Mouse (Mus musculus) embryonic facial prominence, embryonic 11.5 days (tissue): ENCODE measurements at regions not wholly inside any gene's neighbourhood (a gene's known extent, or its start where the extent isn't known, plus 50 kb on each side); places are given as distances from the start of the nearest gene placed in this dataset.

ENCODE experiments used
- ATAC-seq: fragments of 200-750 bp; cut with Nextera tagmentation; replicated peaks from 2 replicates; pipeline ENCODE4 v1.8.0; 2017; ENCODE audit warnings: low read depth; ENCODE audit not compliant: insufficient number of reproducible peaks, low FRiP score, low TSS enrichment
- DNase-seq: peaks from one replicate; pipeline ENCODE4 v3.0.0-alpha.2; 2015; ENCODE audit warnings: low spot score
- H3K27ac ChIP-seq: fragments of 300-500 bp; sonication (generic); replicated peaks from 2 replicates; pipeline ENCODE4 v1.5.1; 2014; ENCODE audit warnings: mild to moderate bottlenecking, low read depth, low read length, control low read depth
- H3K27me3 ChIP-seq: fragments of 300-500 bp; sonication (generic); 2 replicates; pipeline ENCODE4 v1.6.1; 2014; ENCODE audit warnings: mild to moderate bottlenecking, low read length, moderate library complexity, mixed read lengths; ENCODE audit not compliant: control insufficient read depth, insufficient read depth
- H3K36me3 ChIP-seq: fragments of 300-500 bp; sonication (generic); replicated peaks from 2 replicates; pipeline ENCODE4 v1.6.1; 2014; ENCODE audit warnings: low read depth, mild to moderate bottlenecking, low read length, moderate library complexity, mixed read lengths; ENCODE audit not compliant: control insufficient read depth, insufficient read depth
- H3K4me1 ChIP-seq: fragments of 300-500 bp; sonication (generic); 2 replicates; pipeline ENCODE4 v1.6.1; 2014; ENCODE audit warnings: low read length, mixed read lengths; ENCODE audit not compliant: control insufficient read depth, insufficient read depth
- H3K4me2 ChIP-seq: fragments of 300-500 bp; sonication (generic); 2 replicates; pipeline ENCODE4 v1.6.1; 2014; ENCODE audit warnings: low read depth, mild to moderate bottlenecking, control low read depth, low read length, moderate library complexity
- H3K4me3 ChIP-seq: fragments of 300-500 bp; sonication (generic); 2 replicates; pipeline ENCODE4 v1.5.1; 2014; ENCODE audit warnings: low read depth, low read length, control low read depth
- H3K9ac ChIP-seq: fragments of 300-500 bp; sonication (generic); replicated peaks from 2 replicates; pipeline ENCODE4 v1.6.1; 2014; ENCODE audit warnings: mild to moderate bottlenecking, control low read depth, low read length
- H3K9me3 ChIP-seq: fragments of 300-500 bp; sonication (generic); replicated peaks from 2 replicates; pipeline ENCODE4 v1.6.1; 2016; ENCODE audit warnings: mild to moderate bottlenecking, low read length, inconsistent platforms, mixed read lengths; ENCODE audit not compliant: control insufficient read depth
- WGBS: fragments of 180-500 bp; shearing (Covaris S2); extraction: QIAGEN DNeasy Blood & Tissue Kit; methylation state at CpG from one replicate; pipeline ENCODE4 v1.1.7; 2014; 5-methylcytosine and 5-hydroxymethylcytosine counted together

DNA sequence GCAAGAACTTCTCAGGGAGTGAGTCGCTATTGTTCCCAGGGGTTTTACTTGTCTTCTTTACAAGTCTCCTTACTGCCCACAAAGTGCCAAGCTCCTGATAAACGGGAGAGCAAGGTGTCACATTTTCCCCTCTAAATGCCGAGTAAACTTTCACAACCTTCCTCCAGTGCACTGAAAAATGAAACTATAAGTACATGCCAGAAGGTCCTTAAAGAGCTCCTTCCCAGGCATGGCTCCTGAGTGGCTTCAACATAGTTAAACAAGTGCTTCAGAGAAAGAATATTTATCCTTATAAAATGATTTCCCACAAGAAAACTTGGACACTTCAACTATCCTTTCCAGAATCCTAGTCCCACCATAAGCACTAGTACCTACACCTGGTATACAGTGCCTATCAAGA lies 329.6 kb downstream of the Rps29 start:
- 83% methylated on average over 3 of the region's 3 CpGs for WGBS
- Histone ChIP-seq H3K9me3 (no peaks in the 10 kb centered on the region), H3K27ac (no peak overlapping the region), H3K27me3 (no peaks in the 10 kb centered on the region), H3K4me2 (no peak overlapping the region), H3K36me3 (no peaks in the 10 kb centered on the region), H3K4me3 (no peak overlapping the region), H3K4me1 (no peaks in the 10 kb centered on the region), H3K9ac (no peak overlapping the region)
- ATAC-seq (no peak), DNase-seq (no peak)

DNA sequence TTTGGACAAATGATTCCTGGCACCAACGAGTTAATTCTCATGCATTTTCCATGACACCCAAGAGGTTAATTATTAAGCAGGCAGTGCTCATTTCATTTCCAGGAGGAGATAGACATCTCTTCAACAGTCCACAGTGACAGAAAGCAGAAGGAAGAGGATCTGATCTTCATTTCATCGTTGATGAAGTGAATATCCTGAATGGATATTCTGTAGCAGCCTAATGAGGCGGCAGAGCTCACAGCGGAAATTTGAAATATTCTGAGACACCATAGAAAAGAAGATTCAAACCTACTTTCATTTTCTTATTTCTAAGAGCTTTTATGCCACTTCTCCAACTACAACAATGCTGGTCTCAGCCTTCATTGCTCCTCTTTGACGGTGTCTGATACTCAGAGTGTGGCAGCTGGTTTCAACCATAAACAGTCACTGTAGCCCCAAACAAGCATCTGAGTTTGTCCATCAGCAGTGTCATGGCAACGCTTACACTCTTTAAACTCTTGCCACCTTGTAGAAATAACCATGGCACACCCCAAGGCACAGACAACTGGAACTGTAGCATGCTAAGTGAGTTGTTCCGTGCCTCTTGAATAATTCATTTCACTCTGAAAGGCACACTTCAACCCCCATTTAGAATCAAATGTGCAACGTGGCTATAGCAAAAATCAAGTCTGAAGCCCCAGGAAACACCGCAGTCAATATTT lies 331.3 kb downstream of the Rps29 start:
- 82% methylated on average over 9 of the region's 9 CpGs for WGBS
- Histone ChIP-seq H3K9me3 (no peaks in the 10 kb centered on the region), H3K27me3 (no peaks in the 10 kb centered on the region), H3K4me3 (no peak overlapping the region), H3K4me1 (no peaks in the 10 kb centered on the region), H3K4me2 (no peak overlapping the region), H3K36me3 (no peaks in the 10 kb centered on the region), H3K27ac (no peak overlapping the region), H3K9ac (no peak overlapping the region)
- DNase-seq (no peak), ATAC-seq (no peak)

DNA sequence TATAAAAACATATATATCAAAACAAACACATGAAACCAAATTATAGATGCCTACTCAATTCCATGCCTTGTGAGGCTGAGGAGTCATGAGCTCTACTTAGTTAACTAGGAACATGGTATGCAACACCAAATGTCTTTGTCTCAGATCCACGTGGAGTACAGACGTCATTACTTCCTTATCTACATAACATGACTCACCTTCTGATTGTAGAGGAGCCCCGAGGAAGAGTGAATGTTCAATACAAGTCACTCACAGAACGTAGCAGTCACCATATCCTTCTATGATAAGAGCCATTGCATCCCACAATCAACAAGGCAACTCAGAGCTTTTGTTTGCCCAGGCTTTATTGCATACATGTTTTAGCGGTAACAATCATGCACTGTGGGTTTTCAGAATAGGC lies 364.6 kb downstream of the Rps29 start:
- DNase-seq (no peak), ATAC-seq (no peak)
- H3K4me1 ChIP-seq, result no peaks in the 10 kb centered on the region

DNA sequence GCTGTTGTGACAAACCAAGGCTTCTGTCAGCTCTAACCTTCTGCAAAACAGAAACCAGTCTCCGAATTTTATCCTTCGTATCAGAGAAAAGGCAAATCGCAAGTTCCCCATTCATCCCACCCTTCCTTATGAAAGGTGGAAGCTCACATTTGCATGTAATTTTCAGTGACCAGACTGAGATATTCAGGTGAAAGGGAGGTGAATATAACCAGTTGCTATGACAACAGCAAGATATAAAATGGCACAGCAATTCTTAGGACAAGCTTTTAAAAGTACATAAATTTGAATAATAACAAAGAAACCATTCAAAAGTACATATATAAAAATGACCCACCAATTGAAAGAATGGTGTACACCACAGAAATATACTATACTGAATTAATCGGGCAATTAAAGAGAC lies 375.4 kb downstream of the Rps29 start:
- no peak for DNase-seq
- no peaks in the 10 kb centered on the region for H3K4me1 ChIP-seq
- no peak overlapping the region for H3K9ac ChIP-seq
- H3K27ac ChIP-seq, result no peak overlapping the region
- no peaks in the 10 kb centered on the region for H3K27me3 ChIP-seq
- ATAC-seq, result no peak
- no peak overlapping the region for H3K4me2 ChIP-seq
- no peaks in the 10 kb centered on the region for H3K36me3 ChIP-seq
- 84% methylated on average over 4 of the region's 4 CpGs for WGBS
- H3K4me3 ChIP-seq, result no peak overlapping the region
- no peaks in the 10 kb centered on the region for H3K9me3 ChIP-seq

More for the DNA sequence above, 364.6 kb downstream of the Rps29 start:
- Histone ChIP-seq H3K27me3 (no peaks in the 10 kb centered on the region), H3K9ac (no peak overlapping the region), H3K4me3 (no peak overlapping the region), H3K27ac (no peak overlapping the region), H3K36me3 (no peaks in the 10 kb centered on the region), H3K9me3 (no peaks in the 10 kb centered on the region), H3K4me2 (no peak overlapping the region)
- 87% methylated on average over 5 of the region's 5 CpGs for WGBS

DNA sequence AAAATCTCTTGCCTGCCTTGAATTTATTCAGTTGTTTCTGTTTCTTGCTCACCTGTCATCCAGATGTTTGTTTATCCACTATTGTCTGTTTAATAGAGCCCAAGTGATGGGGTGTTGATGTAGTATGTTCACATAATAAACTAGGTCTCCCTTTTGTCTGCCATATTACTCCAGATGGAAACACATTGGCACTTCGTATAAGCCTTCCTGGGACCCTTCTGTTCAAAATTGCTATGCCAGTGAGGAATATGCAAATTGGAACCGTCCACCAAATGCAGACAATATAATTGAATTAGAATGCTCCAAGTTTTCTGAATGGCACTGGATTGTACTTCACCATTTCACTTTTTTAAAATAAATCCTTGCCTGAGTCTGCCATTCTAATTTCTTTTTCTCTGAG lies 383.5 kb downstream of the Rps29 start:
- ATAC-seq, result no peak
- 84% methylated on average over 2 of the region's 2 CpGs for WGBS
- H3K4me3 ChIP-seq, result no peak overlapping the region
- H3K36me3 ChIP-seq, result no peaks in the 10 kb centered on the region
- H3K9me3 ChIP-seq, result no peaks in the 10 kb centered on the region
- H3K4me2 ChIP-seq, result no peak overlapping the region
- no peak overlapping the region for H3K9ac ChIP-seq
- no peak for DNase-seq
- H3K4me1 ChIP-seq, result no peaks in the 10 kb centered on the region
- H3K27me3 ChIP-seq, result no peaks in the 10 kb centered on the region
- H3K27ac ChIP-seq, result no peak overlapping the region

DNA sequence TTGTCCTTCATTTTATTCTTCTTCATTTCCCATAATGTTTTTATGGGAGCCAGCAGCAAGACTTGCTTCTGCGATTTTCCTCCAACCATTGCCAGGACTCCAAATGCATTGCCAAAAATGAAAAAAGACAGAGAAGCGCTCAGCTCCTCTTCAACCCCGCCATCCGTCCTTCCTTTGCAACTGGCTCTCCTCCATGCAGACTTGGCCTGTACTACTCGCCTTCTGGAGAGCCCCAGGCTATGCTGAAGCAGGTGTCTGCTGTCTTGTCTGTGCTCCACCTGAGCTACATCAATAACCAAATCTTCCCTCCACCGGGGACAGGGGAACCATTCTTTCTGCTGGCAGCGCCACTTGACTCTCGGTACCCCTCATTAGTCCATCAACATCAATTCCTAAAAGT lies 384.2 kb downstream of the Rps29 start:
- Histone ChIP-seq H3K27ac (no peak overlapping the region), H3K4me1 (no peaks in the 10 kb centered on the region), H3K4me3 (no peak overlapping the region), H3K36me3 (no peaks in the 10 kb centered on the region), H3K27me3 (no peaks in the 10 kb centered on the region), H3K9ac (no peak overlapping the region), H3K9me3 (no peaks in the 10 kb centered on the region), H3K4me2 (no peak overlapping the region)
- DNase-seq (no peak), ATAC-seq (no peak)
- WGBS, result 85% methylated on average over 8 of the region's 8 CpGs

DNA sequence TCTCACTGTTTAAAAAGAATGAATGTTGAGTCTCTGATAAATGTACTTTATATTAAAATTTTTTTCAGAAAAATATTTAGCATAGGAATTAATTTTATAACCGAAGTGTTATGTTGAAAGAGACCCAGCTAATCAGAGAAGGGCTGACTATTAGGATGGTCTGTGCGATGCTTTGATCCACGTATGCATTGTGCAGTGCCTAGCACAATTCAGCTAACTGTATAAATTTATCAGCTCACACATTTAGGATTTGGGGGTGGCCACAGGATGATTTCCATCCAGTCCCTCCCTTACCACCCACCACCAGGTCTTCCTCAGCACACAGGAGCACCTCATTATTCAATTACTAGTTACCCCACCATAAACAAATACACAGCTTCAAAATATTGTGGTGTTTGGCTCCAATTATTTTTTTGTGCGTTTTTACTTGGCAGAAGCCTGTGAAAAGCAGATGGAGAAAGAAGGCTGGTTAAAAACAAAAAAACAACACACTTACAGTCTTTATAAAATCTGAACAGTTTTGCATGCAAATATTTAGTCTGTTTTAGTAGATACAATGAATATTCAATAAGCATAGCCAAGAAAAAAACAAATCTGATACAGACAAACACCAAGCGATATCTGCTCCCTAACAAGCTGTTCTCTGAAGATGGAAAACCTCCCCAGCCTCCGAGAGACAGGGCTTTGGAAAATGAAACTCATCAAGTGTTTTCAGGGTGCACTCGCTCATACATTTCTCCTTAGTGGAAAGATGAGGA lies 400.5 kb downstream of the Rps29 start:
- ATAC-seq (no peak), DNase-seq (no peak)
- H3K4me2 ChIP-seq, result no peak overlapping the region
- no peak overlapping the region for H3K9ac ChIP-seq
- no peaks in the 10 kb centered on the region for H3K36me3 ChIP-seq
- H3K27me3 ChIP-seq, result no peaks in the 10 kb centered on the region
- H3K4me3 ChIP-seq, result no peak overlapping the region
- WGBS, result 82% methylated on average over 7 of the region's 7 CpGs
- H3K9me3 ChIP-seq, result no peaks in the 10 kb centered on the region
- no peaks in the 10 kb centered on the region for H3K4me1 ChIP-seq
- no peak overlapping the region for H3K27ac ChIP-seq

DNA sequence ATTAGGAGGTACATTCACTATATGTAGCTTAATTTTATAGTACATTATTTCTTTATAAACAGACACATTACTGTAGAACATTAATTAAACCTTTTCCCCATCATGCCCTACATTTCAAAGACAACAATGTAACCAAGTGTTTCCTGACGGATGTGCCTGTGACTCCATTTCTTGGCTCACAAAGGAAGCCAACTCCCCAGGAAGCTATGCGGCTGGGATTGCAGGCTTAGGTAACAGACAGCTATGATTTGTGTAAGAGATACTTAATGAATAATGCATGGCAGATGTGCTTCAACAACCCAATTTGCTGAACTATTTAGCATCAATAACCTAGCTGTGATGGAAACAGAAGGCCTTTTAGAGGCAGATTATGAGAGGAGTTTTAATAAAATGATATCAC lies 430.1 kb downstream of the Rps29 start:
- Histone ChIP-seq H3K9ac (no peak overlapping the region), H3K9me3 (no peaks in the 10 kb centered on the region), H3K4me3 (no peak overlapping the region), H3K4me1 (no peaks in the 10 kb centered on the region), H3K27ac (no peak overlapping the region), H3K4me2 (no peak overlapping the region), H3K27me3 (no peaks in the 10 kb centered on the region), H3K36me3 (no peaks in the 10 kb centered on the region)
- DNase-seq (peak; percentile 3), ATAC-seq (no peak)
- 45% methylated on average over 2 of the region's 2 CpGs for WGBS
